Mouse (Mus musculus) monocyte, adult 2 months (primary cell): ENCODE results near the gene Gm10662.
"Not testable (repeated sequence)": the region's sequence is repeated elsewhere in the genome, so short reads cannot be mapped to it uniquely, and the experiment has no call there.

ENCODE experiments used
- DNase-seq, 2 experiments: peaks; one replicate each; pipeline ENCODE4 v3.0.0; 2022; ENCODE audit warnings: low spot score in 2 of 2, low read depth in 1 of 2

Gm10662 gene

GRCm38 (mm10) chr7:23144380-23144779 is at the start of gene Gm10662:
Gene Gm10662, minus strand, starts transcription at chr7:23144480.
- not testable (repeated sequence) for DNase-seq

GRCm38 (mm10) chr7:23163505-23163904 is 19.2 kb upstream of the Gm10662 start:
- DNase-seq = not testable (repeated sequence)
